Mouse (Mus musculus): ENCODE measurements around the gene Tmtc1. TPM values are rescaled to one million over a fixed set of nuclear protein-coding genes. Genes with fewer than 3 reads are reported as not detected.
A peak's percentile ranks its signal among the peaks of the same experiment; 100 is the strongest.

The Tmtc1 gene
- total and polyA plus RNA-seq, 2 experiments, result 0.16 to 0.46 TPM

GRCm38 (mm10) chr6:148366629-148367028 lies 77.6 kb downstream of the Tmtc1 start:
- no peaks in the 10 kb centered on the region for H3K79me2 ChIP-seq (ENCODE audit: control insufficient read depth, insufficient read depth, low read length)
- H3K27ac ChIP-seq (replicated peaks; ENCODE audit: insufficient read depth, low read depth, low read length), result no peak overlapping the region
- no peak for TF ChIP-seq POLR2A (IDR thresholded peaks at IDR 0.05; ENCODE audit: extremely low read depth, insufficient read depth, low read length)
- TF ChIP-seq CTCF (IDR thresholded peaks at IDR 0.05; ENCODE audit: low read depth, low read length), result no peak
- no peak overlapping the region for H3K9ac ChIP-seq (ENCODE audit: low read depth, low read length)
- H3K36me3 ChIP-seq (ENCODE audit: control insufficient read depth, insufficient read depth, low read length), result no peaks in the 10 kb centered on the region
- no peak overlapping the region for H3K4me3 ChIP-seq (ENCODE audit: insufficient read depth, low read depth, low read length)
- no peaks in the 10 kb centered on the region for H3K4me1 ChIP-seq (ENCODE audit: control insufficient read depth, insufficient read depth, low read length)
- 95% methylated on average over 1 of the region's 1 CpGs for WGBS
- no peak for DNase-seq (ENCODE audit: extremely low read depth, low read depth, low spot score)
- no peaks in the 10 kb centered on the region for H3K27me3 ChIP-seq (ENCODE audit: control insufficient read depth, insufficient read depth, low read length)

GRCm38 (mm10) chr6:148363162-148363561 lies 81.0 kb downstream of the Tmtc1 start:
- no peak for DNase-seq (ENCODE audit: extremely low read depth, low read depth, low spot score)
- 95% methylated on average over 1 of the region's 1 CpGs for WGBS
- Histone ChIP-seq H3K4me3 (ENCODE audit: insufficient read depth, low read depth, low read length) (no peak overlapping the region), H3K79me2 (ENCODE audit: control insufficient read depth, insufficient read depth, low read length) (no peaks in the 10 kb centered on the region), H3K36me3 (ENCODE audit: control insufficient read depth, insufficient read depth, low read length) (no peaks in the 10 kb centered on the region), H3K9ac (ENCODE audit: low read depth, low read length) (no peak overlapping the region), H3K27me3 (ENCODE audit: control insufficient read depth, insufficient read depth, low read length) (no peaks in the 10 kb centered on the region), H3K27ac (replicated peaks; ENCODE audit: insufficient read depth, low read depth, low read length) (no peak overlapping the region), H3K4me1 (ENCODE audit: control insufficient read depth, insufficient read depth, low read length) (no peaks in the 10 kb centered on the region)
- TF ChIP-seq CTCF (IDR thresholded peaks at IDR 0.05; ENCODE audit: low read depth, low read length) (no peak), POLR2A (IDR thresholded peaks at IDR 0.05; ENCODE audit: extremely low read depth, insufficient read depth, low read length) (no peak)

GRCm38 (mm10) chr6:148362475-148362874 lies 81.7 kb downstream of the Tmtc1 start:
- Histone ChIP-seq H3K36me3 (ENCODE audit: control insufficient read depth, insufficient read depth, low read length) (no peaks in the 10 kb centered on the region), H3K79me2 (ENCODE audit: control insufficient read depth, insufficient read depth, low read length) (no peaks in the 10 kb centered on the region), H3K9ac (ENCODE audit: low read depth, low read length) (no peak overlapping the region), H3K4me1 (ENCODE audit: control insufficient read depth, insufficient read depth, low read length) (no peaks in the 10 kb centered on the region), H3K27ac (replicated peaks; ENCODE audit: insufficient read depth, low read depth, low read length) (no peak overlapping the region), H3K4me3 (ENCODE audit: insufficient read depth, low read depth, low read length) (no peak overlapping the region), H3K27me3 (ENCODE audit: control insufficient read depth, insufficient read depth, low read length) (no peaks in the 10 kb centered on the region)
- 78% methylated on average over 3 of the region's 3 CpGs for WGBS
- TF ChIP-seq POLR2A (IDR thresholded peaks at IDR 0.05; ENCODE audit: extremely low read depth, insufficient read depth, low read length) (no peak), CTCF (IDR thresholded peaks at IDR 0.05; ENCODE audit: low read depth, low read length) (no peak)
- no peak for DNase-seq (ENCODE audit: extremely low read depth, low read depth, low spot score)

- Histone ChIP-seq H3K4me3 (ENCODE audit: insufficient read depth, low read depth, low read length) (no peak overlapping the region), H3K36me3 (ENCODE audit: control insufficient read depth, insufficient read depth, low read length) (no peaks in the 10 kb centered on the region), H3K27ac (replicated peaks; ENCODE audit: insufficient read depth, low read depth, low read length) (no peak overlapping the region), H3K9ac (ENCODE audit: low read depth, low read length) (no peak overlapping the region), H3K27me3 (ENCODE audit: control insufficient read depth, insufficient read depth, low read length) (no peaks in the 10 kb centered on the region), H3K79me2 (ENCODE audit: control insufficient read depth, insufficient read depth, low read length) (no peaks in the 10 kb centered on the region), H3K4me1 (ENCODE audit: control insufficient read depth, insufficient read depth, low read length) (no peaks in the 10 kb centered on the region)
- whole genome bisulfite sequencing, result 92% methylated on average over 7 of the region's 7 CpGs
- TF ChIP-seq POLR2A (IDR thresholded peaks at IDR 0.05; ENCODE audit: extremely low read depth, insufficient read depth, low read length), result no peak
- TF ChIP-seq CTCF (IDR thresholded peaks at IDR 0.05; ENCODE audit: low read depth, low read length), result no peak
- no peak for DNase-seq (ENCODE audit: extremely low read depth, low read depth, low spot score)
These were observed 84.8 kb downstream of the Tmtc1 start for GRCm38 (mm10) chr6:148359348-148359905.

- DNase-seq (ENCODE audit: extremely low read depth, low read depth, low spot score), result peak; percentile 14
- H3K9ac ChIP-seq (ENCODE audit: low read depth, low read length), result no peak overlapping the region
- H3K4me1 ChIP-seq (ENCODE audit: control insufficient read depth, insufficient read depth, low read length), result no peaks in the 10 kb centered on the region
- H3K36me3 ChIP-seq (ENCODE audit: control insufficient read depth, insufficient read depth, low read length), result no peaks in the 10 kb centered on the region
- no peaks in the 10 kb centered on the region for H3K79me2 ChIP-seq (ENCODE audit: control insufficient read depth, insufficient read depth, low read length)
- no peak overlapping the region for H3K27ac ChIP-seq (replicated peaks; ENCODE audit: insufficient read depth, low read depth, low read length)
- H3K4me3 ChIP-seq (ENCODE audit: insufficient read depth, low read depth, low read length), result no peak overlapping the region
- TF ChIP-seq POLR2A (IDR thresholded peaks at IDR 0.05; ENCODE audit: extremely low read depth, insufficient read depth, low read length), result no peak
- TF ChIP-seq CTCF (IDR thresholded peaks at IDR 0.05; ENCODE audit: low read depth, low read length), result no peak
- 65% methylated on average over 9 of the region's 12 CpGs for WGBS
- no peaks in the 10 kb centered on the region for H3K27me3 ChIP-seq (ENCODE audit: control insufficient read depth, insufficient read depth, low read length)
These were observed 85.5 kb downstream of the Tmtc1 start for GRCm38 (mm10) chr6:148358580-148359246.

- Histone ChIP-seq H3K4me3 (ENCODE audit: insufficient read depth, low read depth, low read length) (no peak overlapping the region), H3K27me3 (ENCODE audit: control insufficient read depth, insufficient read depth, low read length) (no peaks in the 10 kb centered on the region), H3K79me2 (ENCODE audit: control insufficient read depth, insufficient read depth, low read length) (no peaks in the 10 kb centered on the region), H3K27ac (replicated peaks; ENCODE audit: insufficient read depth, low read depth, low read length) (no peak overlapping the region), H3K4me1 (ENCODE audit: control insufficient read depth, insufficient read depth, low read length) (no peaks in the 10 kb centered on the region), H3K36me3 (ENCODE audit: control insufficient read depth, insufficient read depth, low read length) (no peaks in the 10 kb centered on the region), H3K9ac (ENCODE audit: low read depth, low read length) (no peak overlapping the region)
- TF ChIP-seq POLR2A (IDR thresholded peaks at IDR 0.05; ENCODE audit: extremely low read depth, insufficient read depth, low read length) (no peak), CTCF (IDR thresholded peaks at IDR 0.05; ENCODE audit: low read depth, low read length) (peak; percentile 17; the same call in 1 of the 2 replicates)
- DNase-seq (ENCODE audit: extremely low read depth, low read depth, low spot score), result peak; percentile 51
These were observed 88.0 kb downstream of the Tmtc1 start for GRCm38 (mm10) chr6:148356141-148356540.

Measured in liver, adult 2 months (tissue).